Mouse (Mus musculus): ENCODE measurements around the gene Tmem119. TPM values are rescaled to one million over a fixed set of nuclear protein-coding genes. Genes with fewer than 3 reads are reported as not detected.

Gene Tmem119
- total and polyA plus RNA-seq, 3 experiments, result 0.13 TPM; not detected in 2

DNA sequence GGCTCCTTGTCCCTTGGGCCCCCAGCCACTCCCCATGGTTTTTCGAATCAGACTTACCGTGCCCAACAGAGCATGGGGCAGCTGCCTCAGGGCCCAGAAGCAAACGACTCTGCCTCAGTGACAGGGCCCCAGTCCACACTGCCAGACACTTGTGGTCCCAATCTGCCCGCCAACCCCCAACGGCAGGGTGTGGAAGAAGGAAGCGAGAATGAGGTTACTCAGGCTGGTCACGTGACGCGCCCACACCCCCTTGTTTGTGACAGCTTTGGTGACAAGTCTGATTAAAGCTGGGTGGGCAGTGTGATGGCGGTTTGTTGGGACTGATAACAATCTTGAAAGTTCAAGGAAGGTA, 30.0 kb upstream of the Tmem119 start (continued):
- TF ChIP-seq ZC3H11A (IDR thresholded peaks at IDR 0.05; ENCODE audit: low read depth, low read length) (no peak), MYC (IDR thresholded peaks at IDR 0.05; ENCODE audit: low read depth, low read length) (no peak), MEF2A (IDR thresholded peaks at IDR 0.05; ENCODE audit: extremely low read depth, insufficient replicate concordance, low read depth, low read length, poor library complexity, severe bottlenecking) (no peak), BHLHE40 (IDR thresholded peaks at IDR 0.05; ENCODE audit: borderline replicate concordance, low read depth, low read length) (peak; percentile 91), CTCF (IDR thresholded peaks at IDR 0.05 in 2 of 3, conservative IDR thresholded peaks at IDR 0.05 in 1 of 3; ENCODE audit: control insufficient read depth in 1 of 3, insufficient read depth in 1 of 3, low read depth in 2 of 3, low read length in 3 of 3, poor library complexity in 1 of 3, severe bottlenecking in 1 of 3) (no peak), EP300 (IDR thresholded peaks at IDR 0.05; ENCODE audit: low read depth in 1 of 2, low read length in 2 of 2) (peak in 1 of 2 experiments; percentile 84; a peak in 3 of 4 replicates), TAL1 (IDR thresholded peaks at IDR 0.05; ENCODE audit: low read length) (no peak), JUND (IDR thresholded peaks at IDR 0.05; ENCODE audit: low read depth, low read length) (no peak)

DNA sequence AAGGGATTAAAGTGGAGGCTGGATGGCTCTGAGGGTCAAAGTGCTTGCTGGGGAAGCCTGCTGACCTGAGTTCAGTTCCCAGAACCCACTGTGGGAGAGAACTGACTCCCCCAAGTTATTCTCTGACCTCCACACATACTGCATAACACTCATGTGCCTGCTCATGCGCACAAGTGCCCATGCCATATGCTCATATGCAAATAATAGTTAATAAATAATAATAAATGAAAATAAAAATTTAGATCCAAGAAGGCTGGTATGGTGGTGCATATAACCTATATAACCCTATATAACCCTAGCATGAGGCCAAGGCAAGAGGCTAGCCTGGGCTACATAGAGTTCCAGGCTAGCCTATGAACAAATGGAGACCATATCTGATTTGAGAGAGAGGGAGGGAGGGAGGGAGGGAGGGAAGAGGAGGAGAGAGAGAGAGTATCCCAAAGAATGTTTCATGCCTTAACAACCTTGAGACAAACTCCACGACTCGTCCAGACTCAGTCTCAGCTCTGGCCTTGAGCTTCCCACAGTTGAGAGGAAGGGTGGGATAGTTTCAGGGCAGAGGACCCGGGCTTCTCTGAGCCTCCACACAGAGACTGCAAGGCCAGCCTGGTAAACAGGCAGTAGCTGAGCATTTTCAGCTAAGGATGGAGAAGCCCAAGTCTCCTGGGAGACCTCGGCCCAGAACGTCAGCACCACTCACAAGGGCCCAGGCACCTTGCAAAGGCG, 29.4 kb upstream of the Tmem119 start:
- Histone ChIP-seq H3K36me3 (ENCODE audit: control insufficient read depth in 1 of 2, insufficient read depth in 2 of 2, low read length in 2 of 2) (peaks cover 0 to 6% of the 10 kb centered on the region in 2 experiments; a peak in 2 of 4 replicates), H3K9me3 (replicated peaks; ENCODE audit: insufficient read depth, low read length) (no peaks in the 10 kb centered on the region), H3K9ac (ENCODE audit: control insufficient read depth, low read depth, low read length, poor library complexity, severe bottlenecking) (peak overlapping the region; percentile 80), H3K79me2 (ENCODE audit: control insufficient read depth, insufficient read depth, low read length, poor library complexity) (peaks cover 5% of the 10 kb centered on the region), H3K27ac (ENCODE audit: control insufficient read depth, low read depth, low read length) (peak overlapping the region; percentile 64), H3K4me3 (ENCODE audit: control insufficient read depth in 1 of 2, insufficient read depth in 1 of 2, low read depth in 2 of 2, low read length in 2 of 2) (peak overlapping the region; percentile 60 to 85), H3K4me1 (ENCODE audit: control insufficient read depth in 1 of 2, insufficient read depth in 2 of 2, low read length in 2 of 2) (peaks cover 0 to 15% of the 10 kb centered on the region in 2 experiments; a peak in 2 of 4 replicates), H3K27me3 (ENCODE audit: control insufficient read depth in 1 of 2, insufficient read depth in 2 of 2, low read length in 2 of 2) (no peaks in the 10 kb centered on the region)
- no peak for DNase-seq (ENCODE audit: low read depth, low spot score)
- TF ChIP-seq TBP (IDR thresholded peaks at IDR 0.05; ENCODE audit: low read depth, low read length), result no peak
- no peak for TF ChIP-seq ZMIZ1 (IDR thresholded peaks at IDR 0.05; ENCODE audit: low read depth, low read length)
- no peak for TF ChIP-seq MAFK (IDR thresholded peaks at IDR 0.05; ENCODE audit: borderline replicate concordance, low read depth, low read length)
- no peak for TF ChIP-seq CHD1 (IDR thresholded peaks at IDR 0.05; ENCODE audit: low read depth, low read length)
- no peak for TF ChIP-seq NRF1 (IDR thresholded peaks at IDR 0.05; ENCODE audit: insufficient read depth, low read depth, low read length, poor library complexity, severe bottlenecking)
- no peak for TF ChIP-seq MAZ (IDR thresholded peaks at IDR 0.05; ENCODE audit: low read depth, low read length)
- no peak for TF ChIP-seq EP300 (IDR thresholded peaks at IDR 0.05; ENCODE audit: low read depth in 1 of 2, low read length in 2 of 2)
- TF ChIP-seq MEF2A (IDR thresholded peaks at IDR 0.05; ENCODE audit: extremely low read depth, insufficient replicate concordance, low read depth, low read length, poor library complexity, severe bottlenecking), result no peak
- no peak for TF ChIP-seq RAD21 (IDR thresholded peaks at IDR 0.05; ENCODE audit: low read depth, low read length)
- TF ChIP-seq TCF12 (IDR thresholded peaks at IDR 0.05; ENCODE audit: low read depth, low read length), result no peak
- no peak for TF ChIP-seq ZC3H11A (IDR thresholded peaks at IDR 0.05; ENCODE audit: low read depth, low read length)
- TF ChIP-seq KAT2A (conservative IDR thresholded peaks at IDR 0.05; ENCODE audit: low read depth, low read length), result no peak

Data from MEL (cell line).